Mouse (Mus musculus): Measurements from ENCODE around the gene Eef2. TPM values are rescaled to one million over a fixed set of nuclear protein-coding genes. Genes with fewer than 3 reads are reported as not detected.

The Eef2 gene
- polyA plus RNA-seq, 1 experiment from 2014 or later: 532 TPM

GRCm38 (mm10) chr10:81187161-81187560 lies 10.7 kb downstream of the Eef2 start:
- Histone ChIP-seq H3K27me3 (no peaks in the 10 kb centered on the region), H3K4me1 (replicated peaks) (peaks cover 33% of the 10 kb centered on the region), H3K4me2 (no peak overlapping the region), H3K36me3 (peaks cover 38% of the 10 kb centered on the region), H3K9me3 (no peaks in the 10 kb centered on the region), H3K27ac (replicated peaks) (no peak overlapping the region), H3K9ac (no peak overlapping the region), H3K4me3 (no peak overlapping the region)
- WGBS: 96% methylated on average over 9 of the region's 9 CpGs
- no peak for ATAC-seq (ENCODE audit: low FRiP score, low read depth)

- WGBS: 81% methylated on average over 26 of the region's 26 CpGs
Observed at GRCm38 (mm10) chr10:81189821-81190220, 13.4 kb downstream of the Eef2 start.

GRCm38 (mm10) chr10:81190236-81190911 lies 13.9 kb downstream of the Eef2 start:
- no peaks in the 10 kb centered on the region for H3K9me3 ChIP-seq
- no peak overlapping the region for H3K27ac ChIP-seq (replicated peaks)
- H3K27me3 ChIP-seq: peaks cover 8% of the 10 kb centered on the region
- H3K9ac ChIP-seq: no peak overlapping the region
- no peak for ATAC-seq (ENCODE audit: low FRiP score, low read depth)
- 71% methylated on average over 31 of the region's 31 CpGs for WGBS
- H3K4me3 ChIP-seq: no peak overlapping the region
- H3K36me3 ChIP-seq: peaks cover 21% of the 10 kb centered on the region
- peaks cover 30% of the 10 kb centered on the region for H3K4me1 ChIP-seq (replicated peaks)
- no peak overlapping the region for H3K4me2 ChIP-seq

More at GRCm38 (mm10) chr10:81189821-81190220, 13.4 kb downstream of the Eef2 start:
- Histone ChIP-seq H3K27me3 (0 out of 2 replicates have a peak, but pooled peaks cover 3% of the 10 kb centered on the region), H3K4me2 (no peak overlapping the region), H3K36me3 (peaks cover 27% of the 10 kb centered on the region), H3K27ac (replicated peaks) (no peak overlapping the region), H3K9ac (no peak overlapping the region), H3K4me1 (replicated peaks) (peaks cover 35% of the 10 kb centered on the region), H3K4me3 (no peak overlapping the region), H3K9me3 (no peaks in the 10 kb centered on the region)
- no peak for ATAC-seq (ENCODE audit: low FRiP score, low read depth)

GRCm38 (mm10) chr10:81190912-81191321 lies 14.5 kb downstream of the Eef2 start:
- Histone ChIP-seq H3K4me1 (replicated peaks) (peaks cover 30% of the 10 kb centered on the region), H3K4me3 (no peak overlapping the region), H3K36me3 (peaks cover 17% of the 10 kb centered on the region), H3K27me3 (peaks cover 14% of the 10 kb centered on the region), H3K9me3 (no peaks in the 10 kb centered on the region), H3K9ac (no peak overlapping the region), H3K27ac (replicated peaks) (peak overlapping the region; percentile 99; the same call in 1 of the 2 replicates), H3K4me2 (no peak overlapping the region)
- 70% methylated on average over 6 of the region's 6 CpGs for WGBS
- no peak for ATAC-seq (ENCODE audit: low FRiP score, low read depth)

GRCm38 (mm10) chr10:81191342-81191982 lies 15.0 kb downstream of the Eef2 start:
- no peaks in the 10 kb centered on the region for H3K9me3 ChIP-seq
- peaks cover 30% of the 10 kb centered on the region for H3K4me1 ChIP-seq (replicated peaks)
- WGBS: 90% methylated on average over 18 of the region's 18 CpGs
- H3K4me2 ChIP-seq: peak overlapping the region; percentile 99
- H3K27me3 ChIP-seq: peaks cover 16% of the 10 kb centered on the region
- peaks cover 17% of the 10 kb centered on the region for H3K36me3 ChIP-seq
- no peak overlapping the region for H3K9ac ChIP-seq
- H3K27ac ChIP-seq (replicated peaks): peak overlapping the region; percentile 99
- no peak for ATAC-seq (ENCODE audit: low FRiP score, low read depth)
- no peak overlapping the region for H3K4me3 ChIP-seq

- Histone ChIP-seq H3K9me3 (no peaks in the 10 kb centered on the region), H3K4me2 (peak overlapping the region; percentile 99), H3K4me1 (replicated peaks) (peaks cover 30% of the 10 kb centered on the region), H3K4me3 (peak overlapping the region; percentile 66), H3K27ac (replicated peaks) (peak overlapping the region; percentile 99), H3K36me3 (peaks cover 13% of the 10 kb centered on the region; the same call in 1 of the 2 replicates), H3K9ac (peak overlapping the region; percentile 80), H3K27me3 (peaks cover 24% of the 10 kb centered on the region)
- ATAC-seq (ENCODE audit: low FRiP score, low read depth): peak; percentile 90
- under 1% methylated on average over 76 of the region's 93 CpGs for WGBS
Observed at GRCm38 (mm10) chr10:81192270-81192967, 16.0 kb downstream of the Eef2 start.

GRCm38 (mm10) chr10:81192968-81193501 lies 16.6 kb downstream of the Eef2 start:
- WGBS: 3% methylated on average over 19 of the region's 19 CpGs
- peaks cover 30% of the 10 kb centered on the region for H3K4me1 ChIP-seq (replicated peaks)
- H3K4me2 ChIP-seq: peak overlapping the region; percentile 99
- H3K36me3 ChIP-seq: peaks cover 13% of the 10 kb centered on the region; the same call in 1 of the 2 replicates
- H3K4me3 ChIP-seq: peak overlapping the region; percentile 66
- peaks cover 27% of the 10 kb centered on the region for H3K27me3 ChIP-seq
- peak overlapping the region; percentile 80 for H3K9ac ChIP-seq
- H3K9me3 ChIP-seq: no peaks in the 10 kb centered on the region
- peak overlapping the region; percentile 99 for H3K27ac ChIP-seq (replicated peaks)
- ATAC-seq (ENCODE audit: low FRiP score, low read depth): peak; percentile 2; the same call in 1 of the 2 replicates

GRCm38 (mm10) chr10:81193991-81194774 lies 17.8 kb downstream of the Eef2 start:
- WGBS: 16% methylated on average over 37 of the region's 37 CpGs
- 0 out of 2 replicates have a peak overlapping the region, but pooled peaks have one; percentile 18 for H3K4me2 ChIP-seq

GRCm38 (mm10) chr10:81195300-81195699 lies 18.9 kb downstream of the Eef2 start:
- 79% methylated on average over 4 of the region's 4 CpGs for WGBS

More at GRCm38 (mm10) chr10:81193991-81194774, 17.8 kb downstream of the Eef2 start:
- no peak for ATAC-seq (ENCODE audit: low FRiP score, low read depth)
- peaks cover 7% of the 10 kb centered on the region; the same call in 1 of the 2 replicates for H3K36me3 ChIP-seq
- peaks cover 30% of the 10 kb centered on the region for H3K4me1 ChIP-seq (replicated peaks)
- H3K27ac ChIP-seq (replicated peaks): no peak overlapping the region
- no peak overlapping the region for H3K4me3 ChIP-seq
- H3K9me3 ChIP-seq: no peaks in the 10 kb centered on the region
- H3K9ac ChIP-seq: peak overlapping the region; percentile 32; the same call in 1 of the 2 replicates
- H3K27me3 ChIP-seq: peaks cover 27% of the 10 kb centered on the region

GRCm38 (mm10) chr10:81196470-81197065 lies 20.1 kb downstream of the Eef2 start:
- Histone ChIP-seq H3K4me3 (no peak overlapping the region), H3K36me3 (no peaks in the 10 kb centered on the region), H3K4me1 (replicated peaks) (peaks cover 26% of the 10 kb centered on the region), H3K27ac (replicated peaks) (no peak overlapping the region), H3K4me2 (no peak overlapping the region), H3K9ac (no peak overlapping the region), H3K9me3 (no peaks in the 10 kb centered on the region), H3K27me3 (peaks cover 27% of the 10 kb centered on the region)
- no peak for ATAC-seq (ENCODE audit: low FRiP score, low read depth)
- WGBS: 70% methylated on average over 11 of the region's 11 CpGs

More at GRCm38 (mm10) chr10:81195300-81195699, 18.9 kb downstream of the Eef2 start:
- Histone ChIP-seq H3K36me3 (peaks cover 5% of the 10 kb centered on the region; the same call in 1 of the 2 replicates), H3K9me3 (no peaks in the 10 kb centered on the region), H3K4me3 (no peak overlapping the region), H3K4me2 (no peak overlapping the region), H3K27me3 (peaks cover 27% of the 10 kb centered on the region), H3K27ac (replicated peaks) (no peak overlapping the region), H3K9ac (no peak overlapping the region), H3K4me1 (replicated peaks) (peaks cover 30% of the 10 kb centered on the region)
- ATAC-seq (ENCODE audit: low FRiP score, low read depth): no peak

GRCm38 (mm10) chr10:81197305-81197704 lies 20.9 kb downstream of the Eef2 start:
- no peak overlapping the region for H3K9ac ChIP-seq
- H3K36me3 ChIP-seq: no peaks in the 10 kb centered on the region
- 56% methylated on average over 6 of the region's 6 CpGs for WGBS
- peaks cover 27% of the 10 kb centered on the region for H3K27me3 ChIP-seq
- H3K9me3 ChIP-seq: no peaks in the 10 kb centered on the region
- no peak overlapping the region for H3K4me2 ChIP-seq
- H3K4me1 ChIP-seq (replicated peaks): peaks cover 19% of the 10 kb centered on the region
- no peak overlapping the region for H3K27ac ChIP-seq (replicated peaks)
- H3K4me3 ChIP-seq: no peak overlapping the region
- ATAC-seq (ENCODE audit: low FRiP score, low read depth): no peak

Measured in hindbrain, embryonic 15.5 days (tissue).